Mouse (Mus musculus): ENCODE results near the gene Fam160b1.

The Fam160b1 gene

GRCm38 (mm10) chr19:57364942-57365673 is 4.6 kb downstream of the Fam160b1 start:
- CTCF ChIA-PET = no interaction called here

DNA sequence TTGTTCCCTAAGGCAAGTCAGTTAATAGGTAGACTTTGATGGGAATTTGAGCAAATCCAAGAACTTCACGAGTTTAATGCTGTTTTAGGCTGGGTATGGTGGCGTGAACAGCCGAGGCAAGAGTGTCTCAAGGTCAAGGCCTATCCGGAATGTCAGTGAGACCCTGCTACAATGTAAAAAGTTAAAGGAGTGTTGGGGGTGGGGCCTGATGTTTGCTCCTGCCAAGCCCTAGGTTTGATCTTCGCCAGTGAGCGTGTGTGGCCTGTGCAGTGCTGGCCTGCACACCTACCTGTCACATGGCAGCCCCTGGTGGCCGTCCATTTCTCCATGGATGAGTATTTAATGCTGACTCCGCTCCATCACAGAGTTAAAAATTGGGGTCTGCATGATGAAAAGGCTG is 5.5 kb downstream of the Fam160b1 start:
- CTCF ChIA-PET = no interaction called here

GRCm38 (mm10) chr19:57366626-57367025 is 6.1 kb downstream of the Fam160b1 start:
- CTCF ChIA-PET = no interaction called here

DNA sequence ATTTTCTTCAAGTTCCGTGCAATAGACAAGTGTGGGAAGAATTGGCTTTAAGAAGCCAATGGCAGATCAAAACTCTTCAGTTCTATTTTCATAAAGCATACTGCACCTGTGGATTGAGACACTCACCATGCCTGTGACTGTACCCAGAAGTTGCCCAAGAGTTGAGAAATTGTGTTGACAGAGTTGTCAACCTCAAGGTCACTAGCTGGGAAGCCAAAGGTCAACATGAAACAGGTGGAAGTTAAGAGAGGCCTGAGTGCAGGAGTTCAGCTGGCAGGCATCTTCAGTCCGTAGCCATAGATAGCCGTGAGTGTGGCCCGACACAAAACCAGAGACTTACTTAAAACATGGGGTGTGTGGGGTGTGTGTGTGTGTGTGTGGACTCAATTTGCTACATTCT is 6.7 kb downstream of the Fam160b1 start:
- CTCF ChIA-PET = no interaction called here

GRCm38 (mm10) chr19:57367849-57368387 is 7.4 kb downstream of the Fam160b1 start:
- CTCF ChIA-PET = interaction anchor here (0.6 kb wide), 1 partner anchor 258 kb away, joined by 3 read pairs; no protein-coding TSS in a partner anchor

DNA sequence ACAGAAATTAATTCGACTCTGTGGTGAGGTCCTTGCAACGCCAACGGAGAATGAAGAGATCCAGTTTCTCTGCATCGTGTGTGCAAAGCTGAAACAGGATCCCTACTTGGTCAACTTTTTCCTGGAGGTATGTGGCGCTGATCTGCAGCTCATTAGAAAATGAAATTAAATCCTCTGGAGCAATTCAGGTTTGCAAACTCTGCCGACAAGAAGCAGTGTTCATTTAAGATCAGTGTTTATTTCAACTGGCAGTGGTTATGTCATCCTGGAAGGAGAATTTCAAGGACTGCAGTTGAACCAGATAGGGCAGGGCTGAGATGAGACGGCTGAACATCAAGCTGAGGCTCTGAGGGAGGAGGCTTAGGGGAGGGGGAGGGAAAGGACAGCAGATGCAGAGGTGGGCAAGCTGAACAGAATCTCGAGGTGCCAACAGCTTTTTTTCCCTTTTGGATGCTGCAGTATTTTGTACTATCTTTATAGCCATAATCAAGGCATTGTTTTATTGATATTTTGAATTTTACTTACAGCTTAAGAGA is 12.9 kb downstream of the Fam160b1 start:
- CTCF ChIA-PET = no interaction called here

- CTCF ChIA-PET = interaction anchor here (0.7 kb wide), 1 partner anchor 288 kb away, joined by 4 read pairs; no protein-coding TSS in a partner anchor
These were observed 14.7 kb downstream of the Fam160b1 start for GRCm38 (mm10) chr19:57375161-57375560.

DNA sequence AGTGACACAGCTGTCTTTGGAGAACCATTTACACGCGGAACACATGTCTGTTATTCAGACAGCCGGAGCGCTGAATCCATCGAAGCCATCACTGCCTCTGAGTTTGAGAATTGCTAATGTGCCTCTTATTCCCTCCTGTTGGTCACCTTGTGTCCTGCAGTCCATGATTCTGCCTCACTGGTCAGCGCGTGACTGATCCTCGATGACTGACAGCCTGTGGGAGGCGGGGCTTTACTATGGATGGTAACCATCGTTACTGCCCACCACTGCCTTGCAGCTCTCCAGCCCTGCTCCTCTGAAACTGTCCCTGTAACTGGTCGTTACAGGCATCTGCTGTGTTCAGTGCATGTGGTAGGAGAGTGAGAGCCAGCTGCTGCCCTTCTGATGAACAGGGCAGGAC is 15.3 kb downstream of the Fam160b1 start:
- CTCF ChIA-PET = no interaction called here

DNA sequence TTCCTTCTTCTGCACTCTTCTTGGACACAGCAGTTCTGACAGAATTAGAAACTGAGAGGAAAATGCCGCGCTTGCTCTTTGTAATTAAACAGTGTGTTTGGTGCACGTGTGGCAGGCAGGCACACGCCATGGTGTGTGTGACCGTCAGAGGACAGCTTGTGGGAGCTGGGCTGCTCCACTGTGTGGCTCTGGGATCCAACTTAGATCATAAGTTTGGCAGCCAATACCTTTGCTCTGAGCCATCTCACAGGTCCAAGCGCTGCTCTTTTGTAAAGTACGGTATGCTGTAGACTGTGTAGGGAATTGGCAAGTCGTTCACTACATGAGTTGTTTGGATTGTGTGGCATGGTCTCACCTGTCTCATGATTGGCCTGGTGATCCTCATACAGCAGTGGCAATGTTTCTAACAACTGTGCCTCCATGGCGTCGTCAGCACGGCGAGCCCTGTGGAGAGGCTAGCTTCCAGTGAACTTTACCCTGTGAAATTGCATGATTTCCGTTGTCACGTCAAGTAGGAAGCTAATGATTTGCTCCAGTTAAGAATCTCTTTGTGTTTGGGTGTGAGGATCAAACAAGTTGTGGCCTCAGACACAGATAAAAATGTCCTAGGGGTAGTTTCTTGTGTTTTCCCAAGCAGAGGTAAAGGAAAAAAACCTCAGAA is 16.7 kb downstream of the Fam160b1 start:
- CTCF ChIA-PET = no interaction called here

- CTCF ChIA-PET = interaction anchor here (0.7 kb wide), 1 partner anchor 69 kb away, joined by 4 read pairs; no protein-coding TSS in a partner anchor
These were observed 25.8 kb downstream of the Fam160b1 start for GRCm38 (mm10) chr19:57386176-57386693.

- CTCF ChIA-PET = no interaction called here
These were observed 31.1 kb downstream of the Fam160b1 start for GRCm38 (mm10) chr19:57391545-57391944.

- CTCF ChIA-PET = interaction anchor here (0.6 kb wide), 1 partner anchor 52 kb away, joined by 4 read pairs; no protein-coding TSS in a partner anchor
These were observed 33.0 kb downstream of the Fam160b1 start for GRCm38 (mm10) chr19:57393357-57393957.

- CTCF ChIA-PET = no interaction called here
These were observed 36.1 kb downstream of the Fam160b1 start for GRCm38 (mm10) chr19:57396609-57397008.

DNA sequence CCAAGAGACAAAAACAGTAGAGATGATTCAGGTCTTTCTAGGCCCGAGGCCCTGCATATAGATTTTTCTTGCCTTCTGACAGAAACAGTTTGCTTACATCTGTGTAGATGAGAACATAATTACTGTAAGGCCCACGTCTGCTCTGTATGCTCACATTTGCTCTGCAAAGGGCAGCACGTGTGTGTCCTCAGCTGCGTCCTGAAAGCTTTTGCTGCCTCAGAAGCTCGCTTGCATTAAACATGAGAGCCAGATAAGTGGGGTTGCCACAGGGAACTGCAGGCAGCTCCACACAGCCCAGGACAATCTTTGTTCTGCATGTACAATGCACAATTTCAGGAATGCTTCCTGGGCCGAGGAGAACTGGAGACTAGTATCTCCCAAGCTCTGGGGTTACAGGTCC is 41.9 kb downstream of the Fam160b1 start:
- CTCF ChIA-PET = no interaction called here

DNA sequence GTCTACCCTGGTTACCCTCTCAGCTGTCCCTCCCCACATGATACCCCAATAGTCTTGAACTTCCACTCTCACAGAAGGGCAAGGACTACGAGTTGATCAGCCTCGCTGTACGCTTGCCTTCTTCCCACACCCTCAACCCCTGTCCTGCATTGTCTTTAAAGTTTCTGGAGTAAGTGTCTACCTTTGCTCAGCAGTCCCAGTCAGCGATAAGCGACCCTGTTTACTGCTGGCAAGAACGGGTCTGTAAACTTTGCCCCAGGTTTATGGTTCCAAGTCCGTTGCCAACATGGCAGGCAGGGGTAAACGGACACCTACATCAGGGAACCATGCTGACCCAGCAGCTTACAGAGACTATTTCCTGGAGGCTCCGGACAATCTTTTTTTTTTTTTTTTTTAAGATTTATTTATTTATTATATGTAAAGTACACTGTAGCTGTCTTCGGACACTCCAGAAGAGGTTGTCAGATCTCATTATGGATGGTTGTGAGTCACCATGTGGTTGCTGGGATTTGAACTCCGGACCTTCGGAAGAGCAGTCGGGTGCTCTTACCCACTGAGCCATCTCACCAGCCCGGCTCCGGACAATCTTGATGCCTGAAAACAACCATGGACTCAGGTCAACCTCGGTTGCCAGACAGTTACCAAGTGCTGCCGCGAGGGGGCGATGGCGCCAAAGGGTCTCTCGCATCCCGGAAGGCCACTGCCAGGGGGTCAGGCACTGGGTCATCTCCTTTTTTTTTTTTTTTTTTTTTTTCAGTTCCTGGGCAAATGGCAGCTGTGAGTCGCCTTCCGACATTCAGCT is 43.4 kb downstream of the Fam160b1 start:
- CTCF ChIA-PET = interaction anchor here (0.6 to 0.9 kb wide), 12 partner anchors 9 to 1800 kb away, joined by 3 to 11 read pairs (median 4); no protein-coding TSS in a partner anchor

GRCm38 (mm10) chr19:57404502-57404848 is 44.0 kb downstream of the Fam160b1 start:
- CTCF ChIA-PET = interaction anchor here (0.6 to 0.9 kb wide), 12 partner anchors 10 to 1801 kb away, joined by 3 to 11 read pairs (median 4); no protein-coding TSS in a partner anchor

GRCm38 (mm10) chr19:57407947-57408346 is 47.5 kb downstream of the Fam160b1 start:
- CTCF ChIA-PET = interaction anchor here (0.7 kb wide), 1 partner anchor 48 kb away, joined by 3 read pairs; no protein-coding TSS in a partner anchor

- CTCF ChIA-PET = no interaction called here
These were observed 51.1 kb downstream of the Fam160b1 start for GRCm38 (mm10) chr19:57411375-57412196.

DNA sequence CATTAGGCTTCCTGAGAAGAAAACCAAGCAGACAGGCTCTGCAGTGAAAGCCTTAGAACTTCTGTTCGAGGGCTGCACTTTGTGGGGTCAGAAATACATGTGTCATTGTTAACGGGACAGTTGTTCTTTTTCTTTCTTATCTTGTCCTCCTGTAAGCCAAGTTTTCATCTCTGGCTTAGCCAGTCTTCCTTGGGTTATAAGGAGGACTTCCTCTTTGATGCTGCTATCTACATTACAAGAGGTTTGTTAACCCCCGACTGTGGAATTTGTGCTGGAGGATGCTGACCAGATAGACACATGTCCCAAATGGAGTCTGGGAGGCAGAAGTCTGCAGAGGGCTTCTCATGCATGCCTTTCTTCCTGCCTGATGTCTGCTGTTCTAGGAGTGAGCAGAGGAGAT is 52.7 kb downstream of the Fam160b1 start:
- CTCF ChIA-PET = no interaction called here

GRCm38 (mm10) chr19:57413918-57414317 is 53.4 kb downstream of the Fam160b1 start:
- CTCF ChIA-PET = no interaction called here

Data from spleen, embryonic (tissue).